20 mouse cellular contexts compared by ENCODE assay signal in genomic region chr12:37682455-37683110, GRCm38 (mm10).
DNase-seq lines count a peak whose midpoint lies in the region; ATAC-seq and TF ChIP-seq lines count a peak whose summit lies in the region.
"Had no signal": no experiment of that assay in that cellular context is flagged by ENCODE, and none has a peak within 500 bp of the region (broad histone marks: within the 10 kb centered on the region; RNA-seq: fewer than 3 reads in every experiment).

No protein-coding gene starts in this region.

- no peaks in the 10 kb centered on the region for H3K4me1 ChIP-seq in forebrain, embryonic 12.5 days
- H3K4me1 ChIP-seq in forebrain, postnatal 0 days (ENCODE audit: insufficient read depth): no peaks in the 10 kb centered on the region
- H3K4me1 ChIP-seq in hindbrain, embryonic 12.5 days: no peaks in the 10 kb centered on the region
- H3K4me1 ChIP-seq in hindbrain, postnatal 0 days (ENCODE audit: insufficient read depth, low read length): no peaks in the 10 kb centered on the region
- no peaks in the 10 kb centered on the region for H3K4me1 ChIP-seq in neural tube, embryonic 11.5 days (ENCODE audit: control insufficient read depth, insufficient read depth, low read length)
- no peaks in the 10 kb centered on the region for H3K4me1 ChIP-seq in neural tube, embryonic 15.5 days
- H3K4me1 ChIP-seq in neural tube, embryonic 13.5 days (replicated peaks): no peaks in the 10 kb centered on the region
- H3K4me1 ChIP-seq: embryonic facial prominence, embryonic 15.5 days; heart, embryonic 12.5 days; intestine, embryonic 15.5 days had no signal

- TF ChIP-seq CTCF in forebrain, postnatal 0 days (IDR thresholded peaks at IDR 0.05; ENCODE audit: low read depth): no peak
- TF ChIP-seq CTCF in hindbrain, postnatal 0 days (IDR thresholded peaks at IDR 0.05; ENCODE audit: low read depth): no peak

- DNase-seq in forebrain, postnatal 0 days: no peak
- DNase-seq in hindbrain, postnatal 0 days (ENCODE audit: low spot score): no peak
- no peak for DNase-seq in neural tube, embryonic 11.5 days (ENCODE audit: low spot score)
- DNase-seq in kidney, postnatal 14 days: no peak
- DNase-seq: adrenal gland, postnatal 14 days; cerebellum, adult 18-20 months; cerebellum, adult 9-11 months; cerebellum, postnatal 36 days; gastrocnemius, adult 2 months; gastrocnemius, postnatal 25 days had no signal

- no peaks in the 10 kb centered on the region for H3K27me3 ChIP-seq in forebrain, embryonic 12.5 days
- no peaks in the 10 kb centered on the region for H3K27me3 ChIP-seq in forebrain, postnatal 0 days (ENCODE audit: insufficient read depth, low read length)
- H3K27me3 ChIP-seq in hindbrain, embryonic 12.5 days: no peaks in the 10 kb centered on the region
- no peaks in the 10 kb centered on the region for H3K27me3 ChIP-seq in hindbrain, postnatal 0 days (ENCODE audit: insufficient read depth, low read length)
- no peaks in the 10 kb centered on the region for H3K27me3 ChIP-seq in neural tube, embryonic 11.5 days (ENCODE audit: control insufficient read depth, insufficient read depth, low read length)
- no peaks in the 10 kb centered on the region for H3K27me3 ChIP-seq in neural tube, embryonic 15.5 days (replicated peaks)
- H3K27me3 ChIP-seq in neural tube, embryonic 13.5 days: no peaks in the 10 kb centered on the region
- H3K27me3 ChIP-seq: embryonic facial prominence, embryonic 15.5 days; heart, embryonic 12.5 days; hindbrain, embryonic 13.5 days; intestine, embryonic 15.5 days had no signal

- H3K4me2 ChIP-seq in forebrain, embryonic 12.5 days: no peak overlapping the region
- H3K4me2 ChIP-seq in forebrain, postnatal 0 days (ENCODE audit: low read depth): no peak overlapping the region
- H3K4me2 ChIP-seq in hindbrain, embryonic 12.5 days (replicated peaks): no peak overlapping the region
- no peak overlapping the region for H3K4me2 ChIP-seq in hindbrain, postnatal 0 days (ENCODE audit: low read depth, low read length)
- H3K4me2 ChIP-seq in neural tube, embryonic 11.5 days (ENCODE audit: low read depth): no peak overlapping the region
- H3K4me2 ChIP-seq in neural tube, embryonic 15.5 days: no peak overlapping the region
- H3K4me2 ChIP-seq in neural tube, embryonic 13.5 days: no peak overlapping the region
- H3K4me2 ChIP-seq: embryonic facial prominence, embryonic 15.5 days; heart, embryonic 12.5 days; hindbrain, embryonic 13.5 days; intestine, embryonic 15.5 days had no signal

- no peak overlapping the region for H3K9ac ChIP-seq in forebrain, embryonic 12.5 days
- no peak overlapping the region for H3K9ac ChIP-seq in forebrain, postnatal 0 days
- no peak overlapping the region for H3K9ac ChIP-seq in hindbrain, embryonic 12.5 days
- no peak overlapping the region for H3K9ac ChIP-seq in hindbrain, postnatal 0 days (replicated peaks; ENCODE audit: low read length)
- H3K9ac ChIP-seq in neural tube, embryonic 11.5 days (ENCODE audit: low read length): no peak overlapping the region
- H3K9ac ChIP-seq in neural tube, embryonic 15.5 days (replicated peaks): no peak overlapping the region
- H3K9ac ChIP-seq in neural tube, embryonic 13.5 days: no peak overlapping the region
- H3K9ac ChIP-seq: embryonic facial prominence, embryonic 15.5 days; heart, embryonic 12.5 days; hindbrain, embryonic 13.5 days; intestine, embryonic 15.5 days had no signal

- no peak overlapping the region for H3K27ac ChIP-seq in forebrain, embryonic 12.5 days
- no peak overlapping the region for H3K27ac ChIP-seq in forebrain, postnatal 0 days (ENCODE audit: low read depth, low read length)
- no peak overlapping the region for H3K27ac ChIP-seq in hindbrain, embryonic 12.5 days
- H3K27ac ChIP-seq in hindbrain, postnatal 0 days: no peak overlapping the region
- no peak overlapping the region for H3K27ac ChIP-seq in neural tube, embryonic 11.5 days (ENCODE audit: low read depth, low read length)
- H3K27ac ChIP-seq in neural tube, embryonic 15.5 days (replicated peaks): no peak overlapping the region
- H3K27ac ChIP-seq in neural tube, embryonic 13.5 days (replicated peaks): no peak overlapping the region
- H3K27ac ChIP-seq: embryonic facial prominence, embryonic 15.5 days; gastrocnemius, adult 2 months; hindbrain, embryonic 13.5 days; intestine, embryonic 15.5 days had no signal

- no peaks in the 10 kb centered on the region for H3K36me3 ChIP-seq in forebrain, embryonic 12.5 days (replicated peaks)
- no peaks in the 10 kb centered on the region for H3K36me3 ChIP-seq in forebrain, postnatal 0 days (ENCODE audit: insufficient read depth)
- H3K36me3 ChIP-seq in hindbrain, embryonic 12.5 days: no peaks in the 10 kb centered on the region
- no peaks in the 10 kb centered on the region for H3K36me3 ChIP-seq in hindbrain, postnatal 0 days (ENCODE audit: insufficient read depth, low read length)
- H3K36me3 ChIP-seq in neural tube, embryonic 11.5 days (ENCODE audit: control insufficient read depth, insufficient read depth, low read length): no peaks in the 10 kb centered on the region
- H3K36me3 ChIP-seq in neural tube, embryonic 15.5 days: no peaks in the 10 kb centered on the region
- no peaks in the 10 kb centered on the region for H3K36me3 ChIP-seq in neural tube, embryonic 13.5 days
- H3K36me3 ChIP-seq: embryonic facial prominence, embryonic 15.5 days; heart, embryonic 12.5 days; hindbrain, embryonic 13.5 days; intestine, embryonic 15.5 days had no signal

- 0 out of 2 replicates have a peak, but pooled peaks have one; percentile 46 for ATAC-seq in forebrain, embryonic 12.5 days (ENCODE audit: low FRiP score)
- ATAC-seq in forebrain, postnatal 0 days: no peak
- peak; percentile 78; the same call in 1 of the 2 replicates for ATAC-seq in hindbrain, embryonic 12.5 days (ENCODE audit: low FRiP score)
- ATAC-seq in hindbrain, postnatal 0 days: no peak
- ATAC-seq in neural tube, embryonic 11.5 days (ENCODE audit: insufficient read depth, low FRiP score, low TSS enrichment): peak; percentile 40; the same call in 1 of the 2 replicates
- no peak for ATAC-seq in neural tube, embryonic 15.5 days (ENCODE audit: low FRiP score)
- ATAC-seq in neural tube, embryonic 13.5 days (ENCODE audit: low read depth): peak; percentile 23; the same call in 1 of the 2 replicates
- ATAC-seq: activated CD4-positive, CD25-positive, alpha-beta regulatory T cell, adult 4 months; intestine, embryonic 15.5 days had no signal

- H3K4me3 ChIP-seq in forebrain, embryonic 12.5 days (replicated peaks): no peak overlapping the region
- no peak overlapping the region for H3K4me3 ChIP-seq in forebrain, postnatal 0 days (ENCODE audit: low read depth, low read length)
- no peak overlapping the region for H3K4me3 ChIP-seq in hindbrain, embryonic 12.5 days
- H3K4me3 ChIP-seq in hindbrain, postnatal 0 days (ENCODE audit: low read length): no peak overlapping the region
- H3K4me3 ChIP-seq in neural tube, embryonic 11.5 days (ENCODE audit: low read depth, low read length): no peak overlapping the region
- no peak overlapping the region for H3K4me3 ChIP-seq in neural tube, embryonic 15.5 days (replicated peaks)
- no peak overlapping the region for H3K4me3 ChIP-seq in neural tube, embryonic 13.5 days
- H3K4me3 ChIP-seq: embryonic facial prominence, embryonic 15.5 days; erythroblast, embryonic 14.5 days; gastrocnemius, adult 2 months; heart, embryonic 12.5 days; hindbrain, embryonic 13.5 days; intestine, embryonic 15.5 days had no signal

- H3K9me3 ChIP-seq in forebrain, embryonic 12.5 days: no peaks in the 10 kb centered on the region
- H3K9me3 ChIP-seq in forebrain, postnatal 0 days (ENCODE audit: low read length): no peaks in the 10 kb centered on the region
- no peaks in the 10 kb centered on the region for H3K9me3 ChIP-seq in hindbrain, embryonic 12.5 days (replicated peaks)
- H3K9me3 ChIP-seq in hindbrain, postnatal 0 days (ENCODE audit: low read length): no peaks in the 10 kb centered on the region
- no peaks in the 10 kb centered on the region for H3K9me3 ChIP-seq in neural tube, embryonic 11.5 days (ENCODE audit: control insufficient read depth, low read length)
- no peaks in the 10 kb centered on the region for H3K9me3 ChIP-seq in neural tube, embryonic 15.5 days (replicated peaks)
- no peaks in the 10 kb centered on the region for H3K9me3 ChIP-seq in neural tube, embryonic 13.5 days
- H3K9me3 ChIP-seq: embryonic facial prominence, embryonic 15.5 days; heart, embryonic 12.5 days; hindbrain, embryonic 13.5 days; intestine, embryonic 15.5 days had no signal

Comparison
In these comparisons a context has a peak if more than half of its experiments do, and no peak if none do; other contexts are left out.
1. ATAC-seq: peak in forebrain, embryonic 12.5 days (single experiment), hindbrain, embryonic 12.5 days (single experiment), neural tube, embryonic 11.5 days (single experiment) and neural tube, embryonic 13.5 days (single experiment); none in forebrain, postnatal 0 days (single experiment), hindbrain, postnatal 0 days (single experiment) and neural tube, embryonic 15.5 days (single experiment).